Mouse (Mus musculus): ENCODE data around the gene Btbd17. TPM values are rescaled to one million over a fixed set of nuclear protein-coding genes. Genes with fewer than 3 reads are reported as not detected.

Gene Btbd17
- total RNA-seq, 1 experiment = 1.7 TPM

DNA sequence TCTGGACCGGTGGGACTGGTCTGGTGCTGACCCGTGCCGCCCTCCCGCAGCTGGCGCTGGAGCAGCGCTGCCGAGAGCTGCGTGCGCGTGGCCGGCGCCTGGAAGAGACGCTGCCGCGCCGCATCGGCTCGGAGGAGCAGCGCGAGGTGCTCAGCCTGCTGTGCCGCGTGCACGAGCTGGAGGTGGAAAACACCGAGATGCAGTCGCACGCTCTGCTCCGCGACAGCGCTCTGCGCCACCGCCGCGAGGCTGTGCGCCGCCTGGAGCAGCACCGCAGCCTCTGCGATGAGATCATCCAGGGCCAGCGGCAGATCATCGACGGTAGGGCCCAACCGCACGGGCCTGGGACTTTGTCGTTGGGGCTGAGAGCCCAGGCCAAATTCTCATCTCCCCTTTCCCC, 9.4 kb downstream of the Btbd17 start:
- H3K4me3 ChIP-seq (ENCODE audit: insufficient read depth in 1 of 2, low read depth in 1 of 2, low read length in 2 of 2, poor library complexity in 1 of 2, severe bottlenecking in 1 of 2) = peak overlapping the region; percentile 38 to 58; a peak in 3 of 4 replicates
- H3K9me3 ChIP-seq (ENCODE audit: control insufficient read depth, insufficient read depth, low read depth, low read length) = no peaks in the 10 kb centered on the region
- 0 out of 2 replicates have a peak overlapping the region, but pooled peaks have one; percentile 1 for H3K9ac ChIP-seq (ENCODE audit: insufficient read depth, low read depth, low read length, poor library complexity, severe bottlenecking)
- H3K36me3 ChIP-seq (ENCODE audit: control insufficient read depth, insufficient read depth, low read length, poor library complexity, severe bottlenecking) = no peaks in the 10 kb centered on the region
- no peak for DNase-seq (ENCODE audit: low read depth, low spot score)
- H3K4me1 ChIP-seq (ENCODE audit: control insufficient read depth in 2 of 2, insufficient read depth in 2 of 2, low read length in 2 of 2, poor library complexity in 1 of 2) = peaks cover 9 to 10% of the 10 kb centered on the region in 2 experiments; a peak in 2 of 4 replicates
- in situ Hi-C loops (cut with MboI; ENCODE audit: low sequenced_read_pairs in 2 of 2, unreplicated experiment in 2 of 2) = no loop called here
- no peak overlapping the region for H3K27ac ChIP-seq (ENCODE audit: insufficient read depth, low read depth, low read length, poor library complexity, severe bottlenecking)
- TF ChIP-seq MAFK (IDR thresholded peaks at IDR 0.05; ENCODE audit: insufficient read depth, low read depth, low read length) = no peak
- no peak for TF ChIP-seq CHD2 (IDR thresholded peaks at IDR 0.05; ENCODE audit: low read depth, low read length)
- no peak for TF ChIP-seq HCFC1 (IDR thresholded peaks at IDR 0.05; ENCODE audit: borderline replicate concordance, insufficient read depth, low read length)

DNA sequence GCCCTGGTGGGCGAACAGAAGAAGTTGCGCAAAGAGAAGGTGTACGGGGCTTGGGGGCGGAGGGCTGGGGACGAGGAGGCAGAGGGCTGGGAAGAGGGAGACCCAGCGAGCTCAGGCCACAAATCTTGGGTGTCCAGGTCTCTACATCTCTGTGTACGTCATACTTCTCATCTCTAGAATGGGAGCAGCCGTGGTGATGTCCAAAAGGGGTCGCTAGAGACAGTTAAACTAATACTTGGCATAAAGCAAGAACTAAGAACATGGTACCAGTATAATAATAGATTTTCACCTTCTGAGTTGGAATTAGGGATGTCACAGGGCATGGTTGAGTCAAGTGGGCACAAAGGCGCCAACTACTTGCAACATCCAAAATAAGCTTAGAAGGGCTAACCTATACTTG, 9.9 kb downstream of the Btbd17 start:
- H3K36me3 ChIP-seq (ENCODE audit: control insufficient read depth, insufficient read depth, low read length, poor library complexity, severe bottlenecking) = no peaks in the 10 kb centered on the region
- in situ Hi-C loops (cut with MboI; ENCODE audit: low sequenced_read_pairs in 2 of 2, unreplicated experiment in 2 of 2) = no loop called here
- H3K9me3 ChIP-seq (ENCODE audit: control insufficient read depth, insufficient read depth, low read depth, low read length) = no peaks in the 10 kb centered on the region
- 0 out of 2 replicates have a peak overlapping the region, but pooled peaks have one; percentile 1 for H3K9ac ChIP-seq (ENCODE audit: insufficient read depth, low read depth, low read length, poor library complexity, severe bottlenecking)
- TF ChIP-seq CHD2 (IDR thresholded peaks at IDR 0.05; ENCODE audit: low read depth, low read length) (no peak), MAFK (IDR thresholded peaks at IDR 0.05; ENCODE audit: insufficient read depth, low read depth, low read length) (no peak), ZC3H11A (IDR thresholded peaks at IDR 0.05; ENCODE audit: borderline replicate concordance, low read depth, low read length) (no peak), ZNF384 (IDR thresholded peaks at IDR 0.05; ENCODE audit: low read depth, low read length) (no peak), HCFC1 (IDR thresholded peaks at IDR 0.05; ENCODE audit: borderline replicate concordance, insufficient read depth, low read length) (no peak)
- peak overlapping the region; percentile 38 to 58; a peak in 3 of 4 replicates for H3K4me3 ChIP-seq (ENCODE audit: insufficient read depth in 1 of 2, low read depth in 1 of 2, low read length in 2 of 2, poor library complexity in 1 of 2, severe bottlenecking in 1 of 2)
- peaks cover 9% of the 10 kb centered on the region in 2 experiments; a peak in 2 of 4 replicates for H3K4me1 ChIP-seq (ENCODE audit: control insufficient read depth in 2 of 2, insufficient read depth in 2 of 2, low read length in 2 of 2, poor library complexity in 1 of 2)
- H3K27ac ChIP-seq (ENCODE audit: insufficient read depth, low read depth, low read length, poor library complexity, severe bottlenecking) = no peak overlapping the region
- no peak for DNase-seq (ENCODE audit: low read depth, low spot score)

DNA sequence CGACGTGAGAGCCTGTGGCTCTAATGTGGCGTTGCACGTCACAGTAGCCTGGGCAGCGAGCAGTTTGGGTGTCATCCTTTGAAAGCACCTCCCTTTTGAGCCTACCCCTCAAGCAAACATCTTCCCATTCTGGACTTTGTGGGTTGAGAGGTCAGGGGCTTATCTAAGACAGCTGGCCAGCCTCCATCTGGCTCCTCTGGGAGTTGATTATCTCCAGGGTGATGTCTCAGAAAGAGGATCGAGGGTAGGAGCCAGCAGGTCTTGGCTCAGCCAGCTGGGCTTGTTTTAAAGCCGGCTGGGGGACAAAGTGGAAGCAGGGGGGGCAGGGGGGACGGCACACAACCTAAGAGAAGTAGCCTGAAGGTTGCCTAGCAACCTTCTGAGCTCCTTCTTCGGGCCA, 15.7 kb downstream of the Btbd17 start:
- Histone ChIP-seq H3K9ac (ENCODE audit: insufficient read depth, low read depth, low read length, poor library complexity, severe bottlenecking) (no peak overlapping the region), H3K4me1 (ENCODE audit: control insufficient read depth in 2 of 2, insufficient read depth in 2 of 2, low read length in 2 of 2, poor library complexity in 1 of 2) (no peaks in the 10 kb centered on the region), H3K4me3 (ENCODE audit: insufficient read depth in 1 of 2, low read depth in 1 of 2, low read length in 2 of 2, poor library complexity in 1 of 2, severe bottlenecking in 1 of 2) (no peak overlapping the region), H3K9me3 (ENCODE audit: control insufficient read depth, insufficient read depth, low read depth, low read length) (no peaks in the 10 kb centered on the region), H3K27ac (ENCODE audit: insufficient read depth, low read depth, low read length, poor library complexity, severe bottlenecking) (no peak overlapping the region), H3K36me3 (ENCODE audit: control insufficient read depth, insufficient read depth, low read length, poor library complexity, severe bottlenecking) (no peaks in the 10 kb centered on the region)
- in situ Hi-C loops (cut with MboI; ENCODE audit: low sequenced_read_pairs in 2 of 2, unreplicated experiment in 2 of 2) = no loop called here
- DNase-seq (ENCODE audit: low read depth, low spot score) = no peak
- TF ChIP-seq CHD2 (IDR thresholded peaks at IDR 0.05; ENCODE audit: low read depth, low read length) (no peak), ZC3H11A (IDR thresholded peaks at IDR 0.05; ENCODE audit: borderline replicate concordance, low read depth, low read length) (no peak), ZNF384 (IDR thresholded peaks at IDR 0.05; ENCODE audit: low read depth, low read length) (no peak), HCFC1 (IDR thresholded peaks at IDR 0.05; ENCODE audit: borderline replicate concordance, insufficient read depth, low read length) (no peak), MAFK (IDR thresholded peaks at IDR 0.05; ENCODE audit: insufficient read depth, low read depth, low read length) (no peak)

DNA sequence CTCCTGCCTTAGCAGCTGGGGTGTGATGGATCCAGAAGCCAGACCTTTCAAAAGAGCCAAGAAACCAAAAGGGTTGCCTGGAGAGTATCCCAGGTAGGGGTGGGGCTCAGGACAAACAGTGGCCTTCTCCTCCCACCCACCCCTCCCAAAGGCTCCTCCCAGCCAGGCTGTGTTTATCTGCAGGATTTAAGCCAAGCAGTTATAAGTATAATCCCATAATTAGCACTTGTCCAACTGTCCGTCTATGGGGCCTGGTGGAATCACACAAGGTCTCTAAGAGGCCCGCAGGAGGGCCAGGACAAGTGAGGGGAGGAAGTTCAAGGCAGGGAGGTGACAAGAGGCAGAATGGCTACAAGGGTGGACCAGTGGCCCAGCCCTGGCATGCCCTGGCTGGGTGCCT, 23.8 kb downstream of the Btbd17 start:
- H3K9me3 ChIP-seq (ENCODE audit: control insufficient read depth, insufficient read depth, low read depth, low read length) = no peaks in the 10 kb centered on the region
- no peak for DNase-seq (ENCODE audit: low read depth, low spot score)
- no peak overlapping the region for H3K9ac ChIP-seq (ENCODE audit: insufficient read depth, low read depth, low read length, poor library complexity, severe bottlenecking)
- no peak for TF ChIP-seq MAFK (IDR thresholded peaks at IDR 0.05; ENCODE audit: insufficient read depth, low read depth, low read length)
- TF ChIP-seq HCFC1 (IDR thresholded peaks at IDR 0.05; ENCODE audit: borderline replicate concordance, insufficient read depth, low read length) = no peak
- no peak for TF ChIP-seq ZNF384 (IDR thresholded peaks at IDR 0.05; ENCODE audit: low read depth, low read length)
- TF ChIP-seq ZC3H11A (IDR thresholded peaks at IDR 0.05; ENCODE audit: borderline replicate concordance, low read depth, low read length) = no peak
- TF ChIP-seq CHD2 (IDR thresholded peaks at IDR 0.05; ENCODE audit: low read depth, low read length) = no peak
- peaks cover 0 to 3% of the 10 kb centered on the region in 2 experiments; a peak in 2 of 4 replicates for H3K4me1 ChIP-seq (ENCODE audit: control insufficient read depth in 2 of 2, insufficient read depth in 2 of 2, low read length in 2 of 2, poor library complexity in 1 of 2)
- H3K27ac ChIP-seq (ENCODE audit: insufficient read depth, low read depth, low read length, poor library complexity, severe bottlenecking) = no peak overlapping the region
- in situ Hi-C loops (cut with MboI; ENCODE audit: low sequenced_read_pairs in 2 of 2, unreplicated experiment in 2 of 2) = no loop called here
- no peaks in the 10 kb centered on the region for H3K36me3 ChIP-seq (ENCODE audit: control insufficient read depth, insufficient read depth, low read length, poor library complexity, severe bottlenecking)
- no peak overlapping the region for H3K4me3 ChIP-seq (ENCODE audit: insufficient read depth in 1 of 2, low read depth in 1 of 2, low read length in 2 of 2, poor library complexity in 1 of 2, severe bottlenecking in 1 of 2)

DNA sequence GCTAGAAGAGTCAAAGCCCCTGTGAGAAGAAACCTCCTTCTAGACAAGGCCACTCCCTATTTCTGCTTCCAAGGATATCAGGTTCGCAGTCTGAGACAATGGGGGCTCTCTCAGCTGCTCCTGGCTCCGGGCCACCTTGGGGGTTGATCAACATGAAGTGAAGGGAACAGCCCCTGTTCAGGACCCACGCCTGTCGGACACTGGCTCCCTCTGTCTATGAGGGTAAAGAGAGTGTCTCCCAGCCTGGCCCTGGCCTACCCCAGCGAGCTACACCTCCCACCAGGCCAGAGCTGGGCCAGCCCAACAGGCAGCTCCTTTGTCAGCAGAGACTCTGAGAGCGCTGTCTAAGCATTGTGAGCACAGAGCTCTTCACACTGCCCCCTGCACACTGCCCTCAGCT, 25.8 kb downstream of the Btbd17 start:
- H3K27ac ChIP-seq (ENCODE audit: insufficient read depth, low read depth, low read length, poor library complexity, severe bottlenecking) = no peak overlapping the region

More for the DNA sequence above, 25.8 kb downstream of the Btbd17 start:
- DNase-seq (ENCODE audit: low read depth, low spot score) = no peak
- Histone ChIP-seq H3K4me3 (ENCODE audit: insufficient read depth in 1 of 2, low read depth in 1 of 2, low read length in 2 of 2, poor library complexity in 1 of 2, severe bottlenecking in 1 of 2) (no peak overlapping the region), H3K4me1 (ENCODE audit: control insufficient read depth in 2 of 2, insufficient read depth in 2 of 2, low read length in 2 of 2, poor library complexity in 1 of 2) (peaks cover 0 to 6% of the 10 kb centered on the region in 2 experiments; a peak in 2 of 4 replicates), H3K36me3 (ENCODE audit: control insufficient read depth, insufficient read depth, low read length, poor library complexity, severe bottlenecking) (no peaks in the 10 kb centered on the region), H3K9ac (ENCODE audit: insufficient read depth, low read depth, low read length, poor library complexity, severe bottlenecking) (no peak overlapping the region), H3K9me3 (ENCODE audit: control insufficient read depth, insufficient read depth, low read depth, low read length) (no peaks in the 10 kb centered on the region)
- in situ Hi-C loops (cut with MboI; ENCODE audit: low sequenced_read_pairs in 2 of 2, unreplicated experiment in 2 of 2) = no loop called here
- TF ChIP-seq MAFK (IDR thresholded peaks at IDR 0.05; ENCODE audit: insufficient read depth, low read depth, low read length) (no peak), ZC3H11A (IDR thresholded peaks at IDR 0.05; ENCODE audit: borderline replicate concordance, low read depth, low read length) (no peak), CHD2 (IDR thresholded peaks at IDR 0.05; ENCODE audit: low read depth, low read length) (no peak), ZNF384 (IDR thresholded peaks at IDR 0.05; ENCODE audit: low read depth, low read length) (no peak), HCFC1 (IDR thresholded peaks at IDR 0.05; ENCODE audit: borderline replicate concordance, insufficient read depth, low read length) (no peak)

All from ES-E14 (cell line).